Mouse (Mus musculus): ENCODE results near the gene Aff2.

Gene Aff2

DNA sequence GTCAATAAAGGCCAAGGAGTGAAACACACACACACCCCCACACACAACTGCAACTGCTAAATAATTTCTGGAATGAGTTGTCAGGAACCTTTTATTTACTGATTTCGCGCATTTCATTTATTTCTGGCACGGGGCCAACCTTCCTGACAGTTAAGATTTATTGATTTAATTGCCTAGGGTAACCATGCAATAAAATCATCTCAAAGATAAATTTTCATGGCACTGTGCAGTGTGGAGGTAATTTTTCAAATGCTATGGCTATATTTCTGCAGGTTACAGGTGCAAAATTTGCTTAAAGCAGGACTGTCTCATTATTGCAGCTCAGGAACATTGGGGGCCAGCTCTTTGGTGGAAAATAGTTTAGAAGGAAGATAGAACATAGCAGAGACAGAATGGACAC is 531.6 kb downstream of the Aff2 start:
- no peaks in the 10 kb centered on the region for H3K36me3 ChIP-seq (ENCODE audit: control insufficient read depth, insufficient read depth, low read length, poor library complexity, severe bottlenecking)
- DNase-seq (ENCODE audit: low read depth, low spot score), result no peak
- no peaks in the 10 kb centered on the region for H3K27me3 ChIP-seq (ENCODE audit: control insufficient read depth, insufficient read depth, low read length, poor library complexity, severe bottlenecking)
